Mouse (Mus musculus): ENCODE results near the gene Nav2. TPM values are rescaled to one million over a fixed set of nuclear protein-coding genes. Genes with fewer than 3 reads are reported as not detected.

Nav2 gene
- polyA plus RNA-seq, 1 experiment from 2014 or later: 7.5 TPM

DNA sequence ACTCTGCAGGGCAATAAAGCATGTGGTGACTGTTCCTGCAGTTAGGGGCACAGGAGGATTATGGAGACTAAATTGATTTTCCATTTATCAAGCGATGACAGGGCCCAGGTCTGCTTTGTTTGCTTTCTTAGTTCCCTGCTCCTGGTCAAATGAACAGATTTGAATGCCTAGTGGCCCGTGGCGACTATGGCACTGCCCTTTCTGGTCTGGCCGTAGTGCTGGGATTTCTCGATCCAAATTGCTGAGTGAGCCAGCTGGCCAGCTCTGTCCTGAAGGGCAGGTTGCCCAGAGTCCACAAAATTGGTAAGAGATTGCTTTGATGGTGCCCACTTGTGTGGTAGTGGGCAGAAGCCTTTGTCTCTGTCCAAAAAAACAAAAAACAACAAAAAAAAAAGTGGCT, 21.9 kb downstream of the Nav2 start:
- Histone ChIP-seq H3K4me3 (ENCODE audit: low read depth, low read length) (no peak overlapping the region), H3K27me3 (ENCODE audit: control insufficient read depth, insufficient read depth, low read length) (no peaks in the 10 kb centered on the region), H3K9me3 (ENCODE audit: control insufficient read depth, low read length) (no peaks in the 10 kb centered on the region), H3K36me3 (ENCODE audit: control insufficient read depth, insufficient read depth, low read length) (no peaks in the 10 kb centered on the region), H3K4me2 (ENCODE audit: low read depth, severe bottlenecking) (no peak overlapping the region), H3K4me1 (ENCODE audit: control insufficient read depth, insufficient read depth, low read length) (no peaks in the 10 kb centered on the region; the same call in 1 of the 2 replicates), H3K9ac (ENCODE audit: low read length) (no peak overlapping the region), H3K27ac (replicated peaks; ENCODE audit: low read depth, low read length) (no peak overlapping the region)
- no peak for ATAC-seq (ENCODE audit: insufficient number of reproducible peaks, low FRiP score, low TSS enrichment, low read depth)
- 62% methylated on average over 5 of the region's 5 CpGs for WGBS
- no peak for DNase-seq (ENCODE audit: low spot score)

- Histone ChIP-seq H3K27me3 (ENCODE audit: control insufficient read depth, insufficient read depth, low read length) (no peaks in the 10 kb centered on the region), H3K27ac (replicated peaks; ENCODE audit: low read depth, low read length) (no peak overlapping the region), H3K36me3 (ENCODE audit: control insufficient read depth, insufficient read depth, low read length) (no peaks in the 10 kb centered on the region), H3K9ac (ENCODE audit: low read length) (no peak overlapping the region), H3K4me2 (ENCODE audit: low read depth, severe bottlenecking) (no peak overlapping the region), H3K9me3 (ENCODE audit: control insufficient read depth, low read length) (no peaks in the 10 kb centered on the region), H3K4me1 (ENCODE audit: control insufficient read depth, insufficient read depth, low read length) (no peaks in the 10 kb centered on the region; the same call in 1 of the 2 replicates), H3K4me3 (ENCODE audit: low read depth, low read length) (no peak overlapping the region)
- DNase-seq (ENCODE audit: low spot score) (no peak), ATAC-seq (ENCODE audit: insufficient number of reproducible peaks, low FRiP score, low TSS enrichment, low read depth) (no peak)
- 81% methylated on average over 2 of the region's 2 CpGs for WGBS
Measured at GRCm38 (mm10) chr7:48932138-48932537, 23.6 kb downstream of the Nav2 start.

DNA sequence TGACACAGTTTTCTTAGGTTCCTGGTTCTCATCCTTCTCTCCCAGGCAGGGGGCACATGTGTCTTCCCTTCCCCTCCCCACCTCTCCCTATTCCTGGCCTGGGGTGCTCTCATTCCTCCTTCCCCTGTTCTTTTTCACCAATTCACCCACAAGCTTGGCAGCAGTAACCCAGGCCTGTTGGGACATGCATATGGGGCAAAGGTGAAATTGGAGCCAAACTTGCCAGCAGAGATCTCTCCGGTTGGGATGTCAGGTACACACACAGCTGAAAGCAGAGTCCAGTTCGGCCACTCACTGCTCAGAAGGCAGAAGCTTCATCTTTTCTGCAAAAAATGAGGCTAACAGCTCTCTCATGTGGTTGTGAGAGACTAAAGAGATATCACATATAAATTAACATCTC, 26.3 kb downstream of the Nav2 start:
- Histone ChIP-seq H3K27me3 (ENCODE audit: control insufficient read depth, insufficient read depth, low read length) (no peaks in the 10 kb centered on the region), H3K27ac (replicated peaks; ENCODE audit: low read depth, low read length) (no peak overlapping the region), H3K9me3 (ENCODE audit: control insufficient read depth, low read length) (no peaks in the 10 kb centered on the region), H3K4me3 (ENCODE audit: low read depth, low read length) (no peak overlapping the region), H3K36me3 (ENCODE audit: control insufficient read depth, insufficient read depth, low read length) (no peaks in the 10 kb centered on the region), H3K4me1 (ENCODE audit: control insufficient read depth, insufficient read depth, low read length) (no peaks in the 10 kb centered on the region; the same call in 1 of the 2 replicates), H3K4me2 (ENCODE audit: low read depth, severe bottlenecking) (no peak overlapping the region), H3K9ac (ENCODE audit: low read length) (no peak overlapping the region)
- DNase-seq (ENCODE audit: low spot score) (no peak), ATAC-seq (ENCODE audit: insufficient number of reproducible peaks, low FRiP score, low TSS enrichment, low read depth) (no peak)
- 84% methylated on average over 2 of the region's 2 CpGs for WGBS

GRCm38 (mm10) chr7:48937562-48937961, 29.0 kb downstream of the Nav2 start:
- no peak for ATAC-seq (ENCODE audit: insufficient number of reproducible peaks, low FRiP score, low TSS enrichment, low read depth)
- Histone ChIP-seq H3K9ac (ENCODE audit: low read length) (no peak overlapping the region), H3K4me2 (ENCODE audit: low read depth, severe bottlenecking) (no peak overlapping the region), H3K27me3 (ENCODE audit: control insufficient read depth, insufficient read depth, low read length) (no peaks in the 10 kb centered on the region), H3K36me3 (ENCODE audit: control insufficient read depth, insufficient read depth, low read length) (no peaks in the 10 kb centered on the region), H3K4me3 (ENCODE audit: low read depth, low read length) (no peak overlapping the region), H3K27ac (replicated peaks; ENCODE audit: low read depth, low read length) (no peak overlapping the region), H3K4me1 (ENCODE audit: control insufficient read depth, insufficient read depth, low read length) (no peaks in the 10 kb centered on the region), H3K9me3 (ENCODE audit: control insufficient read depth, low read length) (no peaks in the 10 kb centered on the region)
- 85% methylated on average over 11 of the region's 11 CpGs for WGBS
- DNase-seq (ENCODE audit: low spot score): no peak

GRCm38 (mm10) chr7:48938190-48938589, 29.7 kb downstream of the Nav2 start:
- no peak overlapping the region for H3K4me2 ChIP-seq (ENCODE audit: low read depth, severe bottlenecking)
- no peaks in the 10 kb centered on the region for H3K4me1 ChIP-seq (ENCODE audit: control insufficient read depth, insufficient read depth, low read length)
- H3K36me3 ChIP-seq (ENCODE audit: control insufficient read depth, insufficient read depth, low read length): no peaks in the 10 kb centered on the region
- H3K9me3 ChIP-seq (ENCODE audit: control insufficient read depth, low read length): no peaks in the 10 kb centered on the region
- H3K27me3 ChIP-seq (ENCODE audit: control insufficient read depth, insufficient read depth, low read length): no peaks in the 10 kb centered on the region
- no peak for ATAC-seq (ENCODE audit: insufficient number of reproducible peaks, low FRiP score, low TSS enrichment, low read depth)
- WGBS: 31% methylated on average over 4 of the region's 4 CpGs
- no peak overlapping the region for H3K4me3 ChIP-seq (ENCODE audit: low read depth, low read length)
- H3K27ac ChIP-seq (replicated peaks; ENCODE audit: low read depth, low read length): no peak overlapping the region
- no peak overlapping the region for H3K9ac ChIP-seq (ENCODE audit: low read length)
- peak; percentile 41 for DNase-seq (ENCODE audit: low spot score)

- H3K9ac ChIP-seq (ENCODE audit: low read length): no peak overlapping the region
- H3K4me2 ChIP-seq (ENCODE audit: low read depth, severe bottlenecking): no peak overlapping the region
- H3K4me1 ChIP-seq (ENCODE audit: control insufficient read depth, insufficient read depth, low read length): no peaks in the 10 kb centered on the region
- DNase-seq (ENCODE audit: low spot score) (no peak), ATAC-seq (ENCODE audit: insufficient number of reproducible peaks, low FRiP score, low TSS enrichment, low read depth) (no peak)
- H3K27ac ChIP-seq (replicated peaks; ENCODE audit: low read depth, low read length): no peak overlapping the region
- no peaks in the 10 kb centered on the region for H3K27me3 ChIP-seq (ENCODE audit: control insufficient read depth, insufficient read depth, low read length)
- no peak overlapping the region for H3K4me3 ChIP-seq (ENCODE audit: low read depth, low read length)
- H3K36me3 ChIP-seq (ENCODE audit: control insufficient read depth, insufficient read depth, low read length): no peaks in the 10 kb centered on the region
- H3K9me3 ChIP-seq (ENCODE audit: control insufficient read depth, low read length): no peaks in the 10 kb centered on the region
- WGBS: 88% methylated on average over 4 of the region's 4 CpGs
Measured at GRCm38 (mm10) chr7:48948381-48949108, 40.0 kb downstream of the Nav2 start.

DNA sequence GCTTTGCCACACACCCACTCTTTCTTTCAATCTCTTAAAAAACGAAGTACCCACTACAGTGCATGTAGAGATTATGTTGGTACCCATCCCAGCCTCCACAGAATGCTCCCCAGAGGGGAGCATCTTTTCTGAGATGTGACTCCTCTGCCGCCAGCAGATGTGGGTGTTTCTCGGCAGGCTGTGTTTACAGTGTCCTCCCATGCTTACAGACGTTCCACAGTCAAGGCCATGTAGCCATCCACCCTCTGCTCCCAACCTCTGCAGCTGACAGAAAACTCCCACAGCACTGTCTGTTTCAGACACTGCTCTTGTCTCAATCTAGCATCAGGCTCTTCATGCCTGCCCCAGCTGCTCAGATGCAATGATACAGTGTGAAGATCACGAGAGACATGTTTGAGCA, 46.0 kb downstream of the Nav2 start:
- H3K4me3 ChIP-seq (ENCODE audit: low read depth, low read length): no peak overlapping the region
- H3K36me3 ChIP-seq (ENCODE audit: control insufficient read depth, insufficient read depth, low read length): no peaks in the 10 kb centered on the region
- peaks cover 6% of the 10 kb centered on the region; the same call in 1 of the 2 replicates for H3K4me1 ChIP-seq (ENCODE audit: control insufficient read depth, insufficient read depth, low read length)
- no peak overlapping the region for H3K4me2 ChIP-seq (ENCODE audit: low read depth, severe bottlenecking)
- no peak overlapping the region for H3K27ac ChIP-seq (replicated peaks; ENCODE audit: low read depth, low read length)
- DNase-seq (ENCODE audit: low spot score) (no peak), ATAC-seq (ENCODE audit: insufficient number of reproducible peaks, low FRiP score, low TSS enrichment, low read depth) (no peak)
- 80% methylated on average over 5 of the region's 5 CpGs for WGBS
- H3K9me3 ChIP-seq (ENCODE audit: control insufficient read depth, low read length): no peaks in the 10 kb centered on the region
- H3K9ac ChIP-seq (ENCODE audit: low read length): no peak overlapping the region
- peaks cover 11% of the 10 kb centered on the region for H3K27me3 ChIP-seq (ENCODE audit: control insufficient read depth, insufficient read depth, low read length)

DNA sequence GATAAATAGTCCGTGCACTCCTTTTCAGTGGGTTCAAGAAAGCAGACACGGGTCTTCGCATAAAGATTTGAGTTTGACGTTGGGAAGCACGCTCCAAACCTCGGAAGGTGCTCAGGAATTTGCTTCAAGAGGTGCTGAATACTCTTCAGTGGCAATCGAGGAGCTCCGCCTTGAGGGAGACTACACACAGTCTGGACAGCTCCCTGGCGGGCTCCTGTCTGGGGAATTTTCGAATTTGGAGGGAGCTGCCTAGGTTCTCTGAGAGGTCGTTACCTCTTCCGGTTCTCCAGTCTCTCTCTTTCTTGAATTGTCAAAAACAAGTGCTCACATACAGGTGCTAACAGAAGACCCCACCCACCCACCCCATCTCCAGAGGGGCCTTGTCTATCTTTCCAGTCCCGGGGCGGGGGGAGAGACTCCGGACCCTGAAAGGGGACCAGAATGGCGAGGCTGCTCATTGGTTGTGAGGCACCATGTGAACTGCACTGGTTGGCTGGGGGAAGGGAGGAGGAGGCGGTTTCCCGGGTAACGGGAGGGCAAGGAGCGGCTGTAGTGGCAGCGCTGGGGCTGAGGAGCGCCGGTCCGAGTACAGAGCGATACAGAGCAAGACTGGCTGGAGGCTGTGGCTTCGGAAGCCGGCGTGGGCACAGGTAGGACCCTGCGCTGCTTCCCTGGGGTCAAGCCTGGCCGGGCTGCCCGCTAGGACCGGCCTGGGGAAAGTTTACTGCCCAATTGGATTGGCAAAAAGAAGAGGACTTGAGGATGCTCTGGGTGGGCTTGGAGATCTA, 50.2 kb downstream of the Nav2 start:
- Histone ChIP-seq H3K4me3 (ENCODE audit: low read depth, low read length) (peak overlapping the region; percentile 23), H3K36me3 (ENCODE audit: control insufficient read depth, insufficient read depth, low read length) (no peaks in the 10 kb centered on the region), H3K4me1 (ENCODE audit: control insufficient read depth, insufficient read depth, low read length) (peaks cover 7% of the 10 kb centered on the region; the same call in 1 of the 2 replicates), H3K9me3 (ENCODE audit: control insufficient read depth, low read length) (no peaks in the 10 kb centered on the region), H3K9ac (ENCODE audit: low read length) (no peak overlapping the region), H3K27ac (replicated peaks; ENCODE audit: low read depth, low read length) (no peak overlapping the region), H3K27me3 (ENCODE audit: control insufficient read depth, insufficient read depth, low read length) (peaks cover 35% of the 10 kb centered on the region), H3K4me2 (ENCODE audit: low read depth, severe bottlenecking) (peak overlapping the region; percentile 72)
- ATAC-seq (ENCODE audit: insufficient number of reproducible peaks, low FRiP score, low TSS enrichment, low read depth): peak; percentile 95
- 3% methylated on average over 32 of the region's 32 CpGs for WGBS
- DNase-seq (ENCODE audit: low spot score): peak; percentile 89
